Mouse (Mus musculus) kidney, postnatal 25 days (tissue): ENCODE measurements around the gene Gm6205.
"Not testable (repeated sequence)": the region's sequence is repeated elsewhere in the genome, so short reads cannot be mapped to it uniquely, and the experiment has no call there.

Experiments
- DNase-seq, 2 experiments: peaks; one replicate each; pipeline ENCODE4 v3.0.0; 2021; ENCODE audit warnings: mixed read lengths in 2 of 2

The Gm6205 gene

GRCm38 (mm10) chr5:94648082-94648481, at the start of gene Gm6205:
Gene Gm6205 (plus strand): TSS chr5:94648382.
- DNase-seq, result not testable (repeated sequence)

- DNase-seq, result not testable (repeated sequence)
Observed at GRCm38 (mm10) chr5:94616242-94616641, 31.9 kb upstream of the Gm6205 start, which contains the start of gene Gm3147. Gene Gm3147 (minus strand): TSS chr5:94616342.

- DNase-seq, result not testable (repeated sequence)
Observed at GRCm38 (mm10) chr5:94623679-94624078, 24.5 kb upstream of the Gm6205 start, which contains the start of gene Gm6509. Gene Gm6509 (plus strand): TSS chr5:94623979.
